Mouse (Mus musculus) MEL (cell line): ENCODE measurements around the gene Gm20388. TPM values are rescaled to one million over a fixed set of nuclear protein-coding genes. Genes with fewer than 3 reads are reported as not detected.

Experiments
- DNase-seq: peaks from one replicate; pipeline ENCODE4 v3.0.0; 2011; ENCODE audit warnings: low read depth, low spot score
- H3K27ac ChIP-seq: 2 replicates; pipeline ENCODE4 v1.5.1; 2012; ENCODE audit warnings: low read depth, mild to moderate bottlenecking, control low read depth, low read length, moderate library complexity; ENCODE audit not compliant: control insufficient read depth
- H3K27me3 ChIP-seq, 2 experiments: fragments of 150-350 bp in 1 of 2; sonication (generic) in 1 of 2; 2 replicates each; pipeline ENCODE4 v1.6.1; 2012; ENCODE audit warnings: low read length in 2 of 2, mild to moderate bottlenecking in 2 of 2, improper control_type of control experiment in 1 of 2, moderate library complexity in 1 of 2; ENCODE audit not compliant: insufficient read depth in 2 of 2, control insufficient read depth in 1 of 2
- H3K36me3 ChIP-seq, 2 experiments: 2 replicates each; pipeline ENCODE4 v1.6.1; 2012 to 2014; ENCODE audit warnings: low read length in 2 of 2, improper control_type of control experiment in 1 of 2, inconsistent platforms in 1 of 2, mild to moderate bottlenecking in 1 of 2; ENCODE audit not compliant: insufficient read depth in 2 of 2, control insufficient read depth in 1 of 2
- H3K4me1 ChIP-seq, 2 experiments: fragments of 150-350 bp in 1 of 2; sonication (generic) in 1 of 2; 2 replicates each; pipeline ENCODE4 v1.6.1; 2012; ENCODE audit warnings: low read length in 2 of 2, improper control_type of control experiment in 1 of 2, mild to moderate bottlenecking in 1 of 2; ENCODE audit not compliant: insufficient read depth in 2 of 2, control insufficient read depth in 1 of 2
- H3K4me3 ChIP-seq, 2 experiments: fragments of 150-350 bp in 1 of 2; sonication (generic) in 1 of 2; 2 replicates each; pipeline ENCODE4 v1.5.1; 2012; ENCODE audit warnings: low read depth in 2 of 2, low read length in 2 of 2, mild to moderate bottlenecking in 2 of 2, moderate library complexity in 2 of 2, control low read depth in 1 of 2, improper control_type of control experiment in 1 of 2; ENCODE audit not compliant: control insufficient read depth in 1 of 2, insufficient read depth in 1 of 2
- H3K79me2 ChIP-seq: 2 replicates; pipeline ENCODE4 v1.6.1; 2012; ENCODE audit warnings: mild to moderate bottlenecking, low read length, moderate library complexity; ENCODE audit not compliant: control insufficient read depth, poor library complexity, insufficient read depth
- H3K9ac ChIP-seq: 2 replicates; pipeline ENCODE4 v1.6.1; 2012; ENCODE audit warnings: low read depth, mild to moderate bottlenecking, control low read depth, low read length, moderate library complexity; ENCODE audit not compliant: control insufficient read depth, poor library complexity, severe bottlenecking
- H3K9me3 ChIP-seq: fragments of 150-350 bp; sonication (generic); replicated peaks from 2 replicates; pipeline ENCODE4 v1.6.1; 2012; ENCODE audit warnings: mild to moderate bottlenecking, low read length, improper control_type of control experiment, moderate library complexity; ENCODE audit not compliant: insufficient read depth
- BHLHE40 ChIP-seq: IDR thresholded peaks from 2 replicates; pipeline ENCODE4 v1.6.1; 2012; ENCODE audit warnings: low read depth, mild to moderate bottlenecking, inconsistent platforms, low read length, improper control_type of control experiment, borderline replicate concordance
- CHD1 ChIP-seq: IDR thresholded peaks from 2 replicates; pipeline ENCODE4 v1.6.1; 2012; ENCODE audit warnings: low read depth, mild to moderate bottlenecking, inconsistent platforms, low read length, improper control_type of control experiment
- CHD2 ChIP-seq: IDR thresholded peaks from 2 replicates; pipeline ENCODE4 v1.6.1; 2011; ENCODE audit warnings: low read length, improper control_type of control experiment
- EP300 ChIP-seq, 2 experiments: IDR thresholded peaks; 2 replicates each; pipeline ENCODE4 v1.6.1; 2011; ENCODE audit warnings: improper control_type of control experiment in 2 of 2, low read length in 2 of 2, low read depth in 1 of 2, mild to moderate bottlenecking in 1 of 2
- ETS1 ChIP-seq: IDR thresholded peaks from 2 replicates; pipeline ENCODE4 v1.6.1; 2012; ENCODE audit warnings: low read depth, mild to moderate bottlenecking, inconsistent platforms, low read length, improper control_type of control experiment, moderate library complexity
- MAX ChIP-seq: IDR thresholded peaks from 2 replicates; pipeline ENCODE4 v1.6.1; 2011; ENCODE audit warnings: low read length, improper control_type of control experiment
- MEF2A ChIP-seq: IDR thresholded peaks from 2 replicates; pipeline ENCODE4 v1.6.1; 2014; ENCODE audit warnings: low read depth, mild to moderate bottlenecking, inconsistent platforms, low read length, improper control_type of control experiment; ENCODE audit not compliant: poor library complexity, insufficient replicate concordance, severe bottlenecking; ENCODE audit errors: extremely low read depth
- MXI1 ChIP-seq: IDR thresholded peaks from 2 replicates; pipeline ENCODE4 v1.6.1; 2011; ENCODE audit warnings: mild to moderate bottlenecking, low read depth, low read length, improper control_type of control experiment
- MYB ChIP-seq: IDR thresholded peaks from 2 replicates; pipeline ENCODE4 v1.6.1; 2011; ENCODE audit warnings: mild to moderate bottlenecking, low read depth, low read length, improper control_type of control experiment
- MYC ChIP-seq: IDR thresholded peaks from 2 replicates; pipeline ENCODE4 v1.6.1; 2011; ENCODE audit warnings: low read depth, mild to moderate bottlenecking, low read length, improper control_type of control experiment, moderate library complexity
- NRF1 ChIP-seq: IDR thresholded peaks from 2 replicates; pipeline ENCODE4 v1.6.1; 2014; ENCODE audit warnings: low read depth, mild to moderate bottlenecking, inconsistent platforms, low read length, improper control_type of control experiment, moderate library complexity; ENCODE audit not compliant: poor library complexity, insufficient read depth, severe bottlenecking
- SIN3A ChIP-seq: IDR thresholded peaks from 2 replicates; pipeline ENCODE4 v1.6.1; 2012; ENCODE audit warnings: low read length, improper control_type of control experiment, inconsistent platforms
- SMC3 ChIP-seq: IDR thresholded peaks from 2 replicates; pipeline ENCODE4 v1.6.1; 2011; ENCODE audit warnings: low read depth, low read length, improper control_type of control experiment
- TAL1 ChIP-seq: IDR thresholded peaks from 2 replicates; pipeline ENCODE4 v1.6.1; 2012; ENCODE audit warnings: mild to moderate bottlenecking, inconsistent platforms, low read length, moderate library complexity, mixed read lengths
- TCF12 ChIP-seq: IDR thresholded peaks from 2 replicates; pipeline ENCODE4 v1.6.1; 2014; ENCODE audit warnings: low read depth, mild to moderate bottlenecking, inconsistent platforms, low read length, improper control_type of control experiment, moderate library complexity
- UBTF ChIP-seq: IDR thresholded peaks from 2 replicates; pipeline ENCODE4 v1.6.1; 2012; ENCODE audit warnings: low read depth, mild to moderate bottlenecking, inconsistent platforms, low read length, improper control_type of control experiment, moderate library complexity, borderline replicate concordance; ENCODE audit not compliant: insufficient read depth
- USF1 ChIP-seq: IDR thresholded peaks from 2 replicates; pipeline ENCODE4 v1.6.1; 2014; ENCODE audit warnings: low read depth, mild to moderate bottlenecking, inconsistent platforms, low read length, improper control_type of control experiment, moderate library complexity
- USF2 ChIP-seq, 2 experiments: IDR thresholded peaks; 2 replicates each; pipeline ENCODE4 v1.6.1; 2011 to 2012; ENCODE audit warnings: improper control_type of control experiment in 2 of 2, low read length in 2 of 2, borderline replicate concordance in 1 of 2, inconsistent platforms in 1 of 2, low read depth in 1 of 2, mild to moderate bottlenecking in 1 of 2; ENCODE audit not compliant: insufficient read depth in 1 of 2
- ZMIZ1 ChIP-seq: IDR thresholded peaks from 2 replicates; pipeline ENCODE4 v1.6.1; 2012; ENCODE audit warnings: low read depth, mild to moderate bottlenecking, inconsistent platforms, low read length, improper control_type of control experiment, moderate library complexity
- polyA plus RNA-seq, 2 experiments: library from polyadenylated mRNA; stranded (reverse) in 1 of 2; unstranded in 1 of 2; fragments of >175 nt in 1 of 2; fragments of >200 nt in 1 of 2; gene quantifications; 2 replicates each; pipeline versions ENCODE4 v1.2.1 to v1.2.4; 2012; ENCODE audit warnings: low replicate concordance in 2 of 2, low read depth in 1 of 2; ENCODE audit not compliant: insufficient read length in 2 of 2, insufficient read depth in 1 of 2, missing spikeins in 1 of 2
- total RNA-seq: library from RNA; depleted of rRNA; stranded (reverse); fragments of 300-350 nt; gene quantifications from 2 replicates; pipeline ENCODE4 v1.2.3, GENCODE M21; 2012

The Gm20388 gene
- total and polyA plus RNA-seq, 3 experiments, result 11.1 to 17.8 TPM; not detected in 1

- H3K27me3 ChIP-seq, result no peaks in the 10 kb centered on the region
- H3K4me3 ChIP-seq, result no peak within 1 kb of the TSS
- H3K27ac ChIP-seq, result no peak within 1 kb of the TSS
- H3K36me3 ChIP-seq, result no peaks in the 10 kb centered on the region
- H3K9ac ChIP-seq, result no peak within 1 kb of the TSS
- no peaks in the 10 kb centered on the region for H3K9me3 ChIP-seq
- DNase-seq, result no peak
- H3K79me2 ChIP-seq, result no peaks in the 10 kb centered on the region
- TF ChIP-seq TAL1, result no peak
- no peak for TF ChIP-seq USF1
- TF ChIP-seq MYC, result no peak
- no peak for TF ChIP-seq SIN3A
- no peaks in the 10 kb centered on the region for H3K4me1 ChIP-seq
Measured at GRCm38 (mm10) chr8:120735770-120736481, 825.3 kb downstream of the Gm20388 start, which contains the start of gene Irf8. Gene Irf8, plus strand, starts transcription at chr8:120736358.

GRCm38 (mm10) chr8:120736486-120736885 lies 825.8 kb downstream of the Gm20388 start:
- no peak for DNase-seq
- Histone ChIP-seq H3K79me2 (no peaks in the 10 kb centered on the region), H3K9me3 (no peaks in the 10 kb centered on the region), H3K4me1 (no peaks in the 10 kb centered on the region), H3K36me3 (no peaks in the 10 kb centered on the region), H3K9ac (no peak overlapping the region), H3K4me3 (no peak overlapping the region), H3K27me3 (no peaks in the 10 kb centered on the region), H3K27ac (no peak overlapping the region)
- no peak for TF ChIP-seq MEF2A
- no peak for TF ChIP-seq SIN3A
- TF ChIP-seq ETS1, result no peak
- TF ChIP-seq NRF1, result no peak
- TF ChIP-seq MYB, result no peak
- no peak for TF ChIP-seq MXI1
- TF ChIP-seq EP300 (IDR thresholded peaks at IDR 0.05; ENCODE audit: low read depth in 1 of 2, low read length in 2 of 2), result no peak
- TF ChIP-seq TCF12, result no peak
- TF ChIP-seq CHD2, result no peak
- TF ChIP-seq MAX, result no peak
- no peak for TF ChIP-seq CHD1
- TF ChIP-seq SMC3, result no peak
- no peak for TF ChIP-seq USF2 (IDR thresholded peaks at IDR 0.05; ENCODE audit: borderline replicate concordance in 1 of 2, insufficient read depth in 1 of 2, low read depth in 1 of 2, low read length in 2 of 2)
- TF ChIP-seq USF1, result no peak
- no peak for TF ChIP-seq BHLHE40
- TF ChIP-seq ZMIZ1, result no peak
- TF ChIP-seq UBTF, result no peak
